Mouse (Mus musculus) layer of hippocampus, adult 18-20 months (tissue): ENCODE results near the gene Tdrd1. TPM values are rescaled to one million over a fixed set of nuclear protein-coding genes. Genes with fewer than 3 reads are reported as not detected.
A peak's percentile ranks its signal among the peaks of the same experiment; 100 is the strongest.

Experiments
- DNase-seq, 2 experiments: peaks; one replicate each; pipeline ENCODE4 v3.0.0; 2022; ENCODE audit warnings: low spot score in 2 of 2
- total RNA-seq, 2 experiments: library from RNA; stranded (reverse); gene quantifications; 2 replicates each; pipeline ENCODE4 v1.2.3; 2021

The Tdrd1 gene
- total RNA-seq, 2 experiments from 2014 or later: 0.37 to 0.71 TPM

- peak in 1 of 2 experiments; percentile 65 for DNase-seq
Observed at GRCm38 (mm10) chr19:56908472-56909270, 82.7 kb downstream of the Tdrd1 start.

- no peak for DNase-seq
Observed at GRCm38 (mm10) chr19:56910561-56910960, 84.6 kb downstream of the Tdrd1 start.

- no peak for DNase-seq
Observed at GRCm38 (mm10) chr19:56913761-56914160, 87.8 kb downstream of the Tdrd1 start.

- no peak for DNase-seq
Observed at GRCm38 (mm10) chr19:56914658-56915057, 88.6 kb downstream of the Tdrd1 start.

GRCm38 (mm10) chr19:56915084-56915483 lies 89.1 kb downstream of the Tdrd1 start:
- no peak for DNase-seq

Other genes with a start within 250 kb of the Tdrd1 start
- gene Adrb1, start 104.0 kb upstream of the Tdrd1 start, total RNA-seq: 10 to 100 TPM; 20.5 to 23.9 TPM
- 10 to 100 TPM; 51.0 to 51.4 TPM for gene Ccdc186, start 4.0 kb upstream of the Tdrd1 start, total RNA-seq
- under 1 TPM in 1 of 2 experiments, not detected in 1; 0.13 TPM for gene Vwa2, start 48.0 kb downstream of the Tdrd1 start, total RNA-seq
- 10 to 100 TPM in 1 of 2 experiments, 1 to 10 TPM in 1; 9.0 to 11.6 TPM for gene Afap1l2, start 182.0 kb downstream of the Tdrd1 start, total RNA-seq